Mouse (Mus musculus): ENCODE measurements around the gene Tpst2. TPM values are rescaled to one million over a fixed set of nuclear protein-coding genes. Genes with fewer than 3 reads are reported as not detected.

Gene Tpst2
- polyA plus RNA-seq, 1 experiment from 2014 or later = 34.5 TPM

DNA sequence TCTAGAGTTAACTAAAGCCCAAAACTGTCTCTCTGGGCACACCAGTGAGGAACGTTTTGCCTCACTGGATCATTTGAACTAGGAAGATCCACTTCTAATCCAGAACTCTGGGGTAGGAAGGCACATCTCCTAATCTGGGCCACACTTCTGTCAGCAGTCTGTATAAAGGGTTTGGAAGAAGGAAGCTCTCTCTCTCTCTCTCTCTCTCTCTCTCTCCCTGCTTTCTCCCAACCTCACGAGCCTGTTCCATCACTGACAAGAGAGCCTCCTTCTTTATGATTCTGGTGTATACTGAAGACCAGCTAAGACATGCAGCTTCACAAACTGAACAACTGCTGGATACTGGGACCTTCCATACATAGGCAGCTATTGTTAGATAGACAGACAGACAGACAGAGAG lies 34.6 kb upstream of the Tpst2 start:
- peak overlapping the region; percentile 61 for H3K27ac ChIP-seq (replicated peaks)
- H3K4me3 ChIP-seq (replicated peaks) = no peak overlapping the region
- H3K27me3 ChIP-seq = peaks cover 21% of the 10 kb centered on the region
- H3K4me2 ChIP-seq = no peak overlapping the region
- ATAC-seq (ENCODE audit: insufficient read depth) = no peak
- H3K9me3 ChIP-seq (replicated peaks) = no peaks in the 10 kb centered on the region
- peaks cover 48% of the 10 kb centered on the region for H3K4me1 ChIP-seq (replicated peaks)
- no peak overlapping the region for H3K9ac ChIP-seq
- H3K36me3 ChIP-seq (replicated peaks) = no peaks in the 10 kb centered on the region
- 36% methylated on average over 2 of the region's 2 CpGs for WGBS (ENCODE audit: insufficient replicate concordance)

DNA sequence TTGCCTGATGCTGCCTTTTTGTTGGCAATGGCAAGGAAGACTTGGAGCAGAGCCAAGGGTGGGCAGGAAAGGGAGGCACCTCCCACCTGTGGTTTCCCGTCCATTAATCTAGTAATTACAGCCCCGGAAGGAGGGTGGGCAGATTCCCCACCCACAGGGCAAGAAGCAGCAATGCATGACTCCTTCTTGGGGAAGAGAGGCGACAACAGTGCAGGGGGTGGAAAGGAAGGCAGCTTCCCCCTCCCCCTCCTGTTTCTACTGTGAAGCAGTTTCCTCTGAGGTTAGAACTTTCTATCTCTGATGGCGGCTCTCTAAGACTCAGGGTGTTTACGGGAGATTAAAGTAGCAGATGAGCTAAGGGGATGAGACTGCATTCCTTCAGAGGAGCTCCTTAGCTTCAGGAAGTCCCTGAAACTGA lies 34.1 kb upstream of the Tpst2 start:
- H3K4me2 ChIP-seq = no peak overlapping the region
- H3K36me3 ChIP-seq (replicated peaks) = no peaks in the 10 kb centered on the region
- H3K4me3 ChIP-seq (replicated peaks) = no peak overlapping the region
- 13% methylated on average over 5 of the region's 5 CpGs for WGBS (ENCODE audit: insufficient replicate concordance)
- H3K4me1 ChIP-seq (replicated peaks) = peaks cover 48% of the 10 kb centered on the region
- H3K9ac ChIP-seq = no peak overlapping the region
- H3K27me3 ChIP-seq = peaks cover 16% of the 10 kb centered on the region
- peak; percentile 31; the same call in 1 of the 2 replicates for ATAC-seq (ENCODE audit: insufficient read depth)
- peak overlapping the region; percentile 61 for H3K27ac ChIP-seq (replicated peaks)
- no peaks in the 10 kb centered on the region for H3K9me3 ChIP-seq (replicated peaks)

DNA sequence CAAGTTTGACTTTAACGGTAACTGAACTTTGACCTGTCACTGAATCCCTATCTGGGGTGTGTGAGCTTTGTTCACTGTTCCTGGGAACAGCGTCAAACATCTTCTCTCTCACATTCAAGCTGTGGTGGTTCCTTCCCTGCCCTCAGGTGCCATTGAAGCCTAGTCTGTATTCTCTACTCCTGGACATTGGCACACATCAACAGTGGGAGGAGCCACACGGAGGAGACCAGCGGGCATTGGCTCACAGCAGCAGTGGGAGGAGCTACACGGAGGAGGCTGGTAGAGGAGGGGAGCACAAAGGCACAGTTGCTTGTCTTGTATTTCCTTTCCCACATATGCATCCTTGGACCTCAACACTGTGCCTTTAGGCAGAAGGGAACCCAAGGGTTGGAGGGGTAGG lies 33.5 kb upstream of the Tpst2 start:
- H3K36me3 ChIP-seq (replicated peaks) = no peaks in the 10 kb centered on the region
- H3K4me1 ChIP-seq (replicated peaks) = peaks cover 48% of the 10 kb centered on the region
- no peak overlapping the region for H3K9ac ChIP-seq
- H3K27ac ChIP-seq (replicated peaks) = peak overlapping the region; percentile 61
- no peak overlapping the region for H3K4me2 ChIP-seq
- no peak overlapping the region for H3K4me3 ChIP-seq (replicated peaks)
- peaks cover 10% of the 10 kb centered on the region; the same call in 1 of the 2 replicates for H3K27me3 ChIP-seq
- no peaks in the 10 kb centered on the region for H3K9me3 ChIP-seq (replicated peaks)
- ATAC-seq (ENCODE audit: insufficient read depth) = no peak
- WGBS (ENCODE audit: insufficient replicate concordance) = 56% methylated on average over 5 of the region's 5 CpGs

DNA sequence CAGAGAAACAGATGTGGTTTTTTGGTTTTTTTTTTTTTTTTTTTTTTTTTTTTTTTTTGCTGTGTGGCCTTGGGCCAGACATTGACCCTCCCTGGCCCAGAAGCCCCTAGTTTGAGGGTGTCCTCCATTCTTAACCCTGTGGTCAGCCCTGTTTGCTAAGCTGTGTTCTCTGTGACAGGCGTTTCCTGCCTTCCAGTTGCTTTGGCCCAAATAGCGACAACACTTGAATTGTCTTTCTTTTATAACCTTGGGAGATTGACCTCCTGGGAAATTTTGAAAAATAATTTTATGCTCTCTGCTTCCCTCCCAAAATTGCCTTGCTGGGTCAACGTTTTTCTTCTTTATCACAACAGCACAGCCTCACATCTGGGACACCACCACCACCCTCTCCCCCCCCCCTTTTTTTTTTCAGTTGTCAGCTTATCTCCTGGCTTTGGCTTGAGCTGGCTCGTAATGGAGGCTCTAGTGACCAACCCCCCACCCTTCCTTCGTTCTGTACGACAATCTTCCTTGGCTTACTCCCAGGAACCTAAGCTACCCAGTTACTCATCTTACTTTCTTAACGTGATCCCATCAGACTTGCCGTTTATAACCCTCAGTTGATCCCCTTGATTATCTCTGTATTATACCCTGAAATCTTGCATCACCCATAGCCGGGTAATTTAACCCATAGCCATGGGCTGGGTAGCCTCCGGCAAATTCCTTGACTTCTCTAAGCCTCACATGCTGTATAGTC lies 32.8 kb upstream of the Tpst2 start:
- Histone ChIP-seq H3K9ac (no peak overlapping the region), H3K4me1 (replicated peaks) (peaks cover 48% of the 10 kb centered on the region), H3K4me3 (replicated peaks) (no peak overlapping the region), H3K4me2 (peak overlapping the region; percentile 19; the same call in 1 of the 2 replicates), H3K27me3 (0 out of 2 replicates have a peak, but pooled peaks cover 3% of the 10 kb centered on the region), H3K36me3 (replicated peaks) (no peaks in the 10 kb centered on the region), H3K9me3 (replicated peaks) (no peaks in the 10 kb centered on the region), H3K27ac (replicated peaks) (peak overlapping the region; percentile 61)
- peak; percentile 44 for ATAC-seq (ENCODE audit: insufficient read depth)
- 35% methylated on average over 10 of the region's 10 CpGs for WGBS (ENCODE audit: insufficient replicate concordance)

DNA sequence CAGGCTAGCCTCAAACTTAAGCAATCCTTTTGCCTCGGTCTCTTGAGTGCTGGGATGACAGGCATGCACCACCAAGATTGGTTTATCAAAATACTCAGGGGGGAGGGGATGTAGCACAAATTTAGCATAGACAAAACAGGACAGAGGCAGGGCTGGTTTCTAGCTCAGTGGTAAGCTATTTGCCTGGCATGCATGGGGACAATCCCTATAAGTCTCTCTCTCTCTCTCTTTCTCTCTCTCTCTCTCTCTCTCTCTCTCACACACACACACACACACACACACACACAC lies 32.3 kb upstream of the Tpst2 start:
- Histone ChIP-seq H3K9ac (no peak overlapping the region), H3K9me3 (replicated peaks) (no peaks in the 10 kb centered on the region), H3K27ac (replicated peaks) (peak overlapping the region; percentile 6), H3K36me3 (replicated peaks) (no peaks in the 10 kb centered on the region), H3K27me3 (no peaks in the 10 kb centered on the region), H3K4me1 (replicated peaks) (peaks cover 48% of the 10 kb centered on the region), H3K4me2 (peak overlapping the region; percentile 19; the same call in 1 of the 2 replicates), H3K4me3 (replicated peaks) (no peak overlapping the region)
- WGBS (ENCODE audit: insufficient replicate concordance) = 22% methylated on average over 1 of the region's 1 CpGs
- peak; percentile 49 for ATAC-seq (ENCODE audit: insufficient read depth)

DNA sequence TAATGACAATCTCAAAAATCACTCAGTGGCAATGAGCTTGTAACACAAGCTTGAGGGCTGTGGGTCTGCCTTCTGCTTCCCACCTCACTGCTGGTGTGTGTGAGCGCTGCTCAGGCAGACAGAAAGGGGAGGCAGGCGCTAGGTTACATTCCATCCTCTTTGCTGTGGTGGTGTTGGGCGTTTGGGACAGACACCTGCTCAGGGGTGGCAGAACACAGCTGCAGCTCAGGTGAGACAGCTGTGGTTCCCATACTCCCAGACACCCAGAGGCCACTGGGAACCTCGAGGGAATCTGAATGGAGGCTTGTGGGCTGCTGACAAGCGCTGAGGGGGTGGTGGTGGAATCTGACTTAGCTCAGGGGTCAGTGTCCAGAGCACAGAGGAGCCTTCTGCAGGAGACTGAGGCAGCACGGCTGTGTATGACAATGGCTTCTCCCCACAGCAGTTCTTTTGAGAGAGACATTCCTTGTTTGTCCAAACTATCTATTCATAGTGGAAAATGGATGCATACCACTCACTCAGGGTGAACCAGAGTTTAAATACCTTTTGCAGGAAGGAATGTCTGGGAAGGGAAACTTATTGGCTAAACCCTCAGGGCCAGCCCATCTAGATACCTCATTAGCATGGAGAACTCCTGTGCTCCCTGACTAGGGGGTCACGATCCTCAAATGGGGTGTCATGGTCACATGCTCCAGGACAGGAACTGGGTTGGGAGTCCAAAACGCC lies 31.4 kb upstream of the Tpst2 start:
- H3K4me2 ChIP-seq = no peak overlapping the region
- no peak overlapping the region for H3K9ac ChIP-seq
- peaks cover 48% of the 10 kb centered on the region for H3K4me1 ChIP-seq (replicated peaks)
- H3K27ac ChIP-seq (replicated peaks) = no peak overlapping the region
- H3K36me3 ChIP-seq (replicated peaks) = no peaks in the 10 kb centered on the region
- no peak overlapping the region for H3K4me3 ChIP-seq (replicated peaks)
- WGBS (ENCODE audit: insufficient replicate concordance) = 57% methylated on average over 8 of the region's 8 CpGs
- ATAC-seq (ENCODE audit: insufficient read depth) = no peak
- H3K27me3 ChIP-seq = no peaks in the 10 kb centered on the region
- H3K9me3 ChIP-seq (replicated peaks) = no peaks in the 10 kb centered on the region

DNA sequence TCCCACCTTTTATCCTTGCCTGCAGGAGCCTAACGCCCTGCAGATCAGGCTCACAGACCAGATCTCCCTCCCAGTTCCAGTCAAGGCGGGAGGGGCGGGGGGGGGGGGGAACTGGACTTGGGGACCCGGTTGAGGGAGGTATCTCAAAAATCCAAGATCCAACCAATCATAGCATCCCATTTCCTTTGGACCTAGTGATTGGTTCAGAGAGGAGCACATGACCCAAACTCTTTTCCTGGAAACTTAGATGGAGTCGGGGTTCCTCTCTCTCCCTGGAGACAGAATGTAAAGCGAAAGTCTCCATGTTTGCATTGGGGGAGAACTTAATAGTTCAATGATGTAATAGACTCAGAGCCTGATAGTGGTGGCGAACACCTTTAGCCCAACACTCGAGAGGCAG lies 29.1 kb upstream of the Tpst2 start:
- Histone ChIP-seq H3K9ac (no peak overlapping the region), H3K36me3 (replicated peaks) (no peaks in the 10 kb centered on the region), H3K4me1 (replicated peaks) (peaks cover 38% of the 10 kb centered on the region), H3K4me3 (replicated peaks) (no peak overlapping the region), H3K9me3 (replicated peaks) (no peaks in the 10 kb centered on the region), H3K27ac (replicated peaks) (no peak overlapping the region), H3K27me3 (no peaks in the 10 kb centered on the region), H3K4me2 (no peak overlapping the region)
- ATAC-seq (ENCODE audit: insufficient read depth) = no peak
- 54% methylated on average over 8 of the region's 8 CpGs for WGBS (ENCODE audit: insufficient replicate concordance)

DNA sequence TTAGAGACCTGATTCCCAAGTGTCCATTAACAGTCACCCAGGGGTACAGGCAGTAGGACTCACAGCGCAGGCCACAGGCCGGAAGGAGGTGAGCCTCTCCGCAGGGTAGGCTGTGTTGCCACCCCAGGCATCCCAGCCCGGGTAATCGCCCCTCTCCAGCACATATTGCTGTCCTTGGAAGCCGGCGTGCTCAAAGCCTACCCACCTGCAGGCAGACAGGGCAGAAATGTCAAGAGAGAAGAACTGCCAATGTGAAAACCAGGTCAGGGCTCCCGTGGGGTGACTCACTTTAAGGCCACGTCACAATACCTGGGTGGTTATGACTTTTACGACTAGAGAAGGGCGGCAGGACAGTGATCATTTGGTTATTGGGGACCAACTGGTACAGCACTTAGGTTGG lies 27.4 kb upstream of the Tpst2 start:
- Histone ChIP-seq H3K9ac (no peak overlapping the region), H3K27ac (replicated peaks) (no peak overlapping the region), H3K36me3 (replicated peaks) (no peaks in the 10 kb centered on the region), H3K4me2 (no peak overlapping the region), H3K4me1 (replicated peaks) (peaks cover 38% of the 10 kb centered on the region), H3K27me3 (no peaks in the 10 kb centered on the region), H3K4me3 (replicated peaks) (no peak overlapping the region), H3K9me3 (replicated peaks) (no peaks in the 10 kb centered on the region)
- ATAC-seq (ENCODE audit: insufficient read depth) = no peak
- WGBS (ENCODE audit: insufficient replicate concordance) = 83% methylated on average over 11 of the region's 11 CpGs

DNA sequence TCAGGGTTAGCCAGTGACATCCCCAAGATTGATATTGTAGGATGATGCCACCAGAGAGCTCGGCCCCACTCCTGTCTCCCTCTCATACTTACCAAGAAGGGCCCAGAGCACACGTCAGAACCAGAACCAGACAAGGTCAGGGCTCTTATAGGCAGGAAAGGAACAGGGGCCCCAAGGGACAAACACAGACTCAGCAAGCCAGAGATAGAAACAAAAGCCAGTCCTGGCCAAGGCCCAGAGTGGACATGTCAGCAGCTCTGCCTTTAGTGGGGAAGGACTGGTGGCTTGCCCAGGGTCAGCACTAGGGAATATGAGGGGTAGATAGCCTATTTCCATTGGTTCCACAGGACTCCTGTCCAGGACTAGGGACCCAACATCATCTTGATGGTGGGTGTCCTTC lies 24.1 kb upstream of the Tpst2 start, which contains the start of gene Cryba4:
TSS of gene Cryba4 (minus strand) at position 119 of the 400 bp plus-strand sequence.
- Histone ChIP-seq H3K4me2 (peak within 1 kb of the TSS; percentile 44; the same call in 1 of the 2 replicates), H3K27ac (replicated peaks) (peak within 1 kb of the TSS; percentile 74)
- 52% methylated on average over 2 of the region's 2 CpGs for WGBS (ENCODE audit: insufficient replicate concordance)

DNA sequence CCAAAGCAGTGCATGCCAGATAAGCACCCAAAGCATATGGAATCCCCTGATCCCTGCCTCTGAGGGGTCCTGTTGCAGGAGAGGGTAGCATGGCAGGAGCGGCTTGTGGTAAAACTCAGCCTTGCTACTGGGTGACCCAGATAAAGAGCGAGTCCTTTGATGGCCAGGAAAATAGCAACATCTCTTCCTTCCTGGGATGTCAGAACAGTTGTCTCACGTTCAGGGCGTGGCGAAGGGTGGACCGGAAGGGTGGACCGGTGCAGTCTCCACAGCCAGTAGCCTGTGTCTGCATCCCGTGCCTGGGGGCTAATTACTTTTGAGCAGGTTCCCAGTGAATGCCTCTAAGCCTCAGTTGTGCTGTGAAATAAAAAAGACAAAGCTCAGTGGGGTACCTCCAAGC lies 23.3 kb upstream of the Tpst2 start:
- H3K4me3 ChIP-seq (replicated peaks) = no peak overlapping the region
- peaks cover 36% of the 10 kb centered on the region for H3K4me1 ChIP-seq (replicated peaks)
- WGBS (ENCODE audit: insufficient replicate concordance) = 24% methylated on average over 8 of the region's 8 CpGs
- H3K27me3 ChIP-seq = no peaks in the 10 kb centered on the region
- peak; percentile 79 for ATAC-seq (ENCODE audit: insufficient read depth)
- peak overlapping the region; percentile 44; the same call in 1 of the 2 replicates for H3K4me2 ChIP-seq
- H3K9me3 ChIP-seq (replicated peaks) = no peaks in the 10 kb centered on the region
- H3K9ac ChIP-seq = no peak overlapping the region
- peak overlapping the region; percentile 74 for H3K27ac ChIP-seq (replicated peaks)
- no peaks in the 10 kb centered on the region for H3K36me3 ChIP-seq (replicated peaks)

More for the DNA sequence above, 24.1 kb upstream of the Tpst2 start, which contains the start of gene Cryba4:
- H3K27me3 ChIP-seq = no peaks in the 10 kb centered on the region
- no peak within 1 kb of the TSS for H3K9ac ChIP-seq
- no peaks in the 10 kb centered on the region for H3K36me3 ChIP-seq (replicated peaks)
- no peaks in the 10 kb centered on the region for H3K9me3 ChIP-seq (replicated peaks)
- peaks cover 36% of the 10 kb centered on the region for H3K4me1 ChIP-seq (replicated peaks)
- ATAC-seq (ENCODE audit: insufficient read depth) = no peak
- H3K4me3 ChIP-seq (replicated peaks) = no peak within 1 kb of the TSS

DNA sequence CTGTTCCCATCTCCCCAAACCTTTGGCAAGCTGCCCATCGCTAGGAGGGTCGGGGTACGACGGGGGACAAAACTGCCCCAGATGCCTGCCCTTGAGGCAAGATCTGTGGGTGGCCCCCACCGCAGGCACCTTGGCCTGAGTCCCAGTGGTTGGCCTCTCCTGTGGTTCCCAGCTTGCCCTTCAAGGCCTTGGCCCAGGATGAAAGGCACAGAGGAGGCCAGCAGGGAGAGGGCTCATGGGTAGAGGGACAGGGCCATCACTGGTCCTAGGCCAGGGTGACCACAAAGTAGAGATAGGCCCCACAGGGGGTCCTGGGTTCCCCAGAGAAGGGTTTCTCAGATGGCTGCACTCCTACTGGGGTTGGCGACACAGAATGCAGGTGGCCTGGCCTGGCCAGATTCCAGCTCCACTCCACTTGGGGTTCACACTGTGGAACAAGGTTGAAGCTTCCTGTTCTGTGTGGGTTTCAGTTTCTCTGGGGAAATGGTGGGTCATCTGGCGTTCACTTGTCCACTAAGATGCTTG lies 22.1 kb upstream of the Tpst2 start:
- H3K27me3 ChIP-seq = no peaks in the 10 kb centered on the region
- H3K27ac ChIP-seq (replicated peaks) = peak overlapping the region; percentile 19; the same call in 1 of the 2 replicates
- ATAC-seq (ENCODE audit: insufficient read depth) = no peak
- no peaks in the 10 kb centered on the region for H3K9me3 ChIP-seq (replicated peaks)
- H3K4me2 ChIP-seq = no peak overlapping the region
- 55% methylated on average over 7 of the region's 7 CpGs for WGBS (ENCODE audit: insufficient replicate concordance)
- H3K9ac ChIP-seq = no peak overlapping the region
- H3K4me1 ChIP-seq (replicated peaks) = peaks cover 36% of the 10 kb centered on the region
- no peaks in the 10 kb centered on the region for H3K36me3 ChIP-seq (replicated peaks)
- no peak overlapping the region for H3K4me3 ChIP-seq (replicated peaks)

Measured in liver, embryonic 15.5 days (tissue).